Mouse (Mus musculus): ENCODE measurements around the gene Clcf1. TPM values are rescaled to one million over a fixed set of nuclear protein-coding genes. Genes with fewer than 3 reads are reported as not detected.
A peak's percentile ranks its signal among the peaks of the same experiment; 100 is the strongest.

Gene Clcf1
- total and polyA plus RNA-seq, 3 experiments: 0.42 to 2.3 TPM; not detected in 1

- TF ChIP-seq MAX (IDR thresholded peaks at IDR 0.05; ENCODE audit: low read length): no peak
- TF ChIP-seq ZC3H11A (IDR thresholded peaks at IDR 0.05; ENCODE audit: low read depth, low read length): no peak
- TF ChIP-seq MXI1 (IDR thresholded peaks at IDR 0.05; ENCODE audit: low read depth, low read length): peak; percentile 25; the same call in 1 of the 2 replicates
- TF ChIP-seq TAL1 (IDR thresholded peaks at IDR 0.05; ENCODE audit: low read length): no peak
- no peak for TF ChIP-seq MYC (IDR thresholded peaks at IDR 0.05; ENCODE audit: low read depth, low read length)
- no peak for TF ChIP-seq EP300 (IDR thresholded peaks at IDR 0.05; ENCODE audit: low read depth in 1 of 2, low read length in 2 of 2)
- TF ChIP-seq TBP (IDR thresholded peaks at IDR 0.05; ENCODE audit: low read depth, low read length): no peak
- no peak for TF ChIP-seq TCF12 (IDR thresholded peaks at IDR 0.05; ENCODE audit: low read depth, low read length)
- no peak for TF ChIP-seq UBTF (IDR thresholded peaks at IDR 0.05; ENCODE audit: borderline replicate concordance, insufficient read depth, low read depth, low read length)
- TF ChIP-seq POLR2AphosphoS2 (IDR thresholded peaks at IDR 0.05; ENCODE audit: low read length): no peak
- no peak for TF ChIP-seq MAFK (IDR thresholded peaks at IDR 0.05; ENCODE audit: borderline replicate concordance, low read depth, low read length)
- no peak for TF ChIP-seq RAD21 (IDR thresholded peaks at IDR 0.05; ENCODE audit: low read depth, low read length)
- TF ChIP-seq SIN3A (IDR thresholded peaks at IDR 0.05; ENCODE audit: low read length): peak; percentile 75; the same call in 1 of the 2 replicates
- no peak for TF ChIP-seq KAT2A (conservative IDR thresholded peaks at IDR 0.05; ENCODE audit: low read depth, low read length)
Observed at GRCm38 (mm10) chr19:4268566-4269361, 54.7 kb downstream of the Clcf1 start, which contains the start of gene Ssh3 (continued).

DNA sequence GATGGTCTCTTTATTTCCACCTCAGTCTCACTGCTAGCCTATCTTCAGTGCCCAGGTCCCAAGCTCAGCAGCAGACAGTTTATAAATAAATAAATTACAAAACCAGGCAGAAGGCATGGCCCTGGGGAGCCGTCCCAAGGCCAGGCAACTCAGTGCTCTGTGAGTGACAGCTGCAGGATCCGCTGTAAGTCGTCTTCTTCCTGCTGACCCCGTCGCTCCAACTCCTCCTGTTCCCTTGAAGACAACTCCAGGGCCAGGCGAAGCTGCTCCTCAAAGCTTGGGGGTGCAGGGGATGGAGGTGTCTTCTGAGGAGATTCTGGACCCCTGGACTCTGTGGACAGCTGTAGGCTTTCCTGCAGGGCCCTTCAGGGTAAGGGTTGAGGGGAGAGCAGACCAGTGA is 56.1 kb downstream of the Clcf1 start:
- H3K36me3 ChIP-seq (ENCODE audit: control insufficient read depth in 1 of 2, insufficient read depth in 2 of 2, low read length in 2 of 2): no peaks in the 10 kb centered on the region
- no peaks in the 10 kb centered on the region; the same call in 1 of the 2 replicates for H3K79me2 ChIP-seq (ENCODE audit: control insufficient read depth, insufficient read depth, low read length, poor library complexity)
- H3K9me3 ChIP-seq (replicated peaks; ENCODE audit: insufficient read depth, low read length): no peaks in the 10 kb centered on the region
- no peak overlapping the region for H3K27ac ChIP-seq (ENCODE audit: control insufficient read depth, low read depth, low read length)
- no peak overlapping the region for H3K9ac ChIP-seq (ENCODE audit: control insufficient read depth, low read depth, low read length, poor library complexity, severe bottlenecking)
- no peak overlapping the region for H3K4me3 ChIP-seq (ENCODE audit: control insufficient read depth in 1 of 2, insufficient read depth in 1 of 2, low read depth in 2 of 2, low read length in 2 of 2)
- DNase-seq (ENCODE audit: low read depth, low spot score): no peak
- TF ChIP-seq TAL1 (IDR thresholded peaks at IDR 0.05; ENCODE audit: low read length) (no peak), MYC (IDR thresholded peaks at IDR 0.05; ENCODE audit: low read depth, low read length) (no peak), MAX (IDR thresholded peaks at IDR 0.05; ENCODE audit: low read length) (no peak), GABPA (IDR thresholded peaks at IDR 0.05; ENCODE audit: low read depth, low read length) (no peak), RAD21 (IDR thresholded peaks at IDR 0.05; ENCODE audit: low read depth, low read length) (no peak), POLR2AphosphoS2 (IDR thresholded peaks at IDR 0.05; ENCODE audit: low read length) (no peak), NRF1 (IDR thresholded peaks at IDR 0.05; ENCODE audit: insufficient read depth, low read depth, low read length, poor library complexity, severe bottlenecking) (no peak), E2F4 (IDR thresholded peaks at IDR 0.05; ENCODE audit: borderline replicate concordance, low read depth, low read length) (no peak), CHD1 (IDR thresholded peaks at IDR 0.05; ENCODE audit: low read depth, low read length) (no peak)
- H3K27me3 ChIP-seq (ENCODE audit: control insufficient read depth in 1 of 2, insufficient read depth in 2 of 2, low read length in 2 of 2): no peaks in the 10 kb centered on the region
- peaks cover 3% of the 10 kb centered on the region in 2 experiments; a peak in 3 of 4 replicates for H3K4me1 ChIP-seq (ENCODE audit: control insufficient read depth in 1 of 2, insufficient read depth in 2 of 2, low read length in 2 of 2)

All from MEL (cell line).